Mouse (Mus musculus): ENCODE measurements around the gene Mbnl1. TPM values are rescaled to one million over a fixed set of nuclear protein-coding genes. Genes with fewer than 3 reads are reported as not detected.

Gene Mbnl1
- polyA plus RNA-seq, 1 experiment from 2014 or later, result 34.7 TPM

GRCm38 (mm10) chr3:60546196-60546595, 73.6 kb downstream of the Mbnl1 start:
- WGBS, result 72% methylated on average over 9 of the region's 9 CpGs
- Histone ChIP-seq H3K36me3 (no peaks in the 10 kb centered on the region), H3K4me3 (no peak overlapping the region), H3K27ac (no peak overlapping the region), H3K27me3 (ENCODE audit: insufficient read depth, poor library complexity, severe bottlenecking) (no peaks in the 10 kb centered on the region), H3K9me3 (no peaks in the 10 kb centered on the region), H3K4me1 (replicated peaks) (no peaks in the 10 kb centered on the region)
- DNase-seq (ENCODE audit: low spot score), result no peak

GRCm38 (mm10) chr3:60546904-60547303, 74.3 kb downstream of the Mbnl1 start:
- WGBS, result 95% methylated on average over 4 of the region's 4 CpGs

GRCm38 (mm10) chr3:60550492-60550891, 77.9 kb downstream of the Mbnl1 start:
- Histone ChIP-seq H3K27me3 (ENCODE audit: insufficient read depth, poor library complexity, severe bottlenecking) (no peaks in the 10 kb centered on the region), H3K9me3 (no peaks in the 10 kb centered on the region), H3K4me1 (replicated peaks) (no peaks in the 10 kb centered on the region), H3K27ac (no peak overlapping the region), H3K4me3 (no peak overlapping the region), H3K36me3 (no peaks in the 10 kb centered on the region)
- 62% methylated on average over 5 of the region's 5 CpGs for WGBS
- DNase-seq (ENCODE audit: low spot score), result no peak

More at GRCm38 (mm10) chr3:60546904-60547303, 74.3 kb downstream of the Mbnl1 start:
- Histone ChIP-seq H3K36me3 (no peaks in the 10 kb centered on the region), H3K27ac (no peak overlapping the region), H3K27me3 (ENCODE audit: insufficient read depth, poor library complexity, severe bottlenecking) (no peaks in the 10 kb centered on the region), H3K4me1 (replicated peaks) (no peaks in the 10 kb centered on the region), H3K9me3 (no peaks in the 10 kb centered on the region), H3K4me3 (no peak overlapping the region)
- DNase-seq (ENCODE audit: low spot score), result no peak

- H3K27ac ChIP-seq, result no peak overlapping the region
- WGBS, result 82% methylated on average over 3 of the region's 3 CpGs
- DNase-seq (ENCODE audit: low spot score), result no peak
- no peaks in the 10 kb centered on the region for H3K9me3 ChIP-seq
- no peaks in the 10 kb centered on the region for H3K36me3 ChIP-seq
- H3K27me3 ChIP-seq (ENCODE audit: insufficient read depth, poor library complexity, severe bottlenecking), result no peaks in the 10 kb centered on the region
- H3K4me3 ChIP-seq, result no peak overlapping the region
- no peaks in the 10 kb centered on the region for H3K4me1 ChIP-seq (replicated peaks)
Observed at GRCm38 (mm10) chr3:60551650-60552049, 79.0 kb downstream of the Mbnl1 start.

GRCm38 (mm10) chr3:60553011-60553410, 80.4 kb downstream of the Mbnl1 start:
- Histone ChIP-seq H3K9me3 (no peaks in the 10 kb centered on the region), H3K4me1 (replicated peaks) (0 out of 2 replicates have a peak, but pooled peaks cover under 1% of the 10 kb centered on the region), H3K27ac (no peak overlapping the region), H3K4me3 (no peak overlapping the region), H3K27me3 (ENCODE audit: insufficient read depth, poor library complexity, severe bottlenecking) (no peaks in the 10 kb centered on the region), H3K36me3 (no peaks in the 10 kb centered on the region)
- no peak for DNase-seq (ENCODE audit: low spot score)
- WGBS, result 82% methylated on average over 3 of the region's 3 CpGs

GRCm38 (mm10) chr3:60556596-60556995, 84.0 kb downstream of the Mbnl1 start:
- no peaks in the 10 kb centered on the region for H3K36me3 ChIP-seq
- no peaks in the 10 kb centered on the region for H3K9me3 ChIP-seq
- 85% methylated on average over 3 of the region's 3 CpGs for WGBS
- no peak overlapping the region for H3K27ac ChIP-seq
- H3K4me3 ChIP-seq, result no peak overlapping the region
- DNase-seq (ENCODE audit: low spot score), result no peak
- no peaks in the 10 kb centered on the region for H3K27me3 ChIP-seq (ENCODE audit: insufficient read depth, poor library complexity, severe bottlenecking)
- peaks cover 30% of the 10 kb centered on the region for H3K4me1 ChIP-seq (replicated peaks)

- no peak for DNase-seq (ENCODE audit: low spot score)
- peaks cover 40% of the 10 kb centered on the region for H3K4me1 ChIP-seq (replicated peaks)
- no peaks in the 10 kb centered on the region for H3K27me3 ChIP-seq (ENCODE audit: insufficient read depth, poor library complexity, severe bottlenecking)
- no peaks in the 10 kb centered on the region for H3K9me3 ChIP-seq
- H3K36me3 ChIP-seq, result no peaks in the 10 kb centered on the region
- WGBS, result 66% methylated on average over 7 of the region's 7 CpGs
- no peak overlapping the region for H3K4me3 ChIP-seq
- H3K27ac ChIP-seq, result no peak overlapping the region
Observed at GRCm38 (mm10) chr3:60558252-60558862, 85.7 kb downstream of the Mbnl1 start.

- Histone ChIP-seq H3K4me1 (replicated peaks) (peaks cover 51% of the 10 kb centered on the region), H3K36me3 (no peaks in the 10 kb centered on the region), H3K27me3 (ENCODE audit: insufficient read depth, poor library complexity, severe bottlenecking) (no peaks in the 10 kb centered on the region), H3K4me3 (no peak overlapping the region), H3K9me3 (no peaks in the 10 kb centered on the region), H3K27ac (no peak overlapping the region)
- no peak for DNase-seq (ENCODE audit: low spot score)
- 59% methylated on average over 2 of the region's 2 CpGs for WGBS
Observed at GRCm38 (mm10) chr3:60559762-60560161, 87.1 kb downstream of the Mbnl1 start.

GRCm38 (mm10) chr3:60563529-60564243, 91.1 kb downstream of the Mbnl1 start:
- no peak for DNase-seq (ENCODE audit: low spot score)
- H3K4me1 ChIP-seq (replicated peaks), result peaks cover 50% of the 10 kb centered on the region

GRCm38 (mm10) chr3:60564244-60564643, 91.6 kb downstream of the Mbnl1 start:
- H3K4me1 ChIP-seq (replicated peaks), result peaks cover 45% of the 10 kb centered on the region
- no peaks in the 10 kb centered on the region for H3K36me3 ChIP-seq
- H3K9me3 ChIP-seq, result no peaks in the 10 kb centered on the region
- H3K4me3 ChIP-seq, result no peak overlapping the region
- 52% methylated on average over 2 of the region's 2 CpGs for whole genome bisulfite sequencing
- no peak for DNase-seq (ENCODE audit: low spot score)
- H3K27ac ChIP-seq, result no peak overlapping the region
- H3K27me3 ChIP-seq (ENCODE audit: insufficient read depth, poor library complexity, severe bottlenecking), result no peaks in the 10 kb centered on the region

More at GRCm38 (mm10) chr3:60563529-60564243, 91.1 kb downstream of the Mbnl1 start:
- H3K9me3 ChIP-seq, result no peaks in the 10 kb centered on the region
- 63% methylated on average over 10 of the region's 10 CpGs for WGBS
- H3K4me3 ChIP-seq, result no peak overlapping the region
- H3K27me3 ChIP-seq (ENCODE audit: insufficient read depth, poor library complexity, severe bottlenecking), result no peaks in the 10 kb centered on the region
- no peaks in the 10 kb centered on the region for H3K36me3 ChIP-seq
- no peak overlapping the region for H3K27ac ChIP-seq

- H3K4me3 ChIP-seq, result no peak overlapping the region
- 92% methylated on average over 3 of the region's 3 CpGs for WGBS
- no peak overlapping the region for H3K27ac ChIP-seq
- no peaks in the 10 kb centered on the region for H3K36me3 ChIP-seq
- peaks cover 40% of the 10 kb centered on the region for H3K4me1 ChIP-seq (replicated peaks)
- no peaks in the 10 kb centered on the region for H3K27me3 ChIP-seq (ENCODE audit: insufficient read depth, poor library complexity, severe bottlenecking)
- DNase-seq (ENCODE audit: low spot score), result no peak
- H3K9me3 ChIP-seq, result no peaks in the 10 kb centered on the region
Observed at GRCm38 (mm10) chr3:60565204-60565603, 92.6 kb downstream of the Mbnl1 start.

- H3K4me3 ChIP-seq, result no peak overlapping the region
- H3K4me1 ChIP-seq (replicated peaks), result peaks cover 37% of the 10 kb centered on the region
- 89% methylated on average over 3 of the region's 3 CpGs for WGBS
- no peak for DNase-seq (ENCODE audit: low spot score)
- H3K9me3 ChIP-seq, result no peaks in the 10 kb centered on the region
- no peaks in the 10 kb centered on the region for H3K36me3 ChIP-seq
- no peak overlapping the region for H3K27ac ChIP-seq
- H3K27me3 ChIP-seq (ENCODE audit: insufficient read depth, poor library complexity, severe bottlenecking), result no peaks in the 10 kb centered on the region
Observed at GRCm38 (mm10) chr3:60565950-60566349, 93.3 kb downstream of the Mbnl1 start.

GRCm38 (mm10) chr3:60568171-60568684, 95.6 kb downstream of the Mbnl1 start:
- no peaks in the 10 kb centered on the region for H3K9me3 ChIP-seq

More at GRCm38 (mm10) chr3:60568171-60568684, 95.6 kb downstream of the Mbnl1 start:
- peaks cover 28% of the 10 kb centered on the region for H3K4me1 ChIP-seq (replicated peaks)
- WGBS, result 47% methylated on average over 1 of the region's 1 CpGs
- DNase-seq (ENCODE audit: low spot score), result no peak
- no peak overlapping the region for H3K27ac ChIP-seq
- H3K4me3 ChIP-seq, result no peak overlapping the region
- H3K36me3 ChIP-seq, result no peaks in the 10 kb centered on the region
- H3K27me3 ChIP-seq (ENCODE audit: insufficient read depth, poor library complexity, severe bottlenecking), result no peaks in the 10 kb centered on the region
